Mouse (Mus musculus) myocyte (in vitro differentiated cells): Measurements from ENCODE around the gene Pla2g12a.

Source experiments
- CEBPB ChIP-seq: IDR thresholded peaks from 2 replicates; pipeline ENCODE4 v1.6.1; 2011; ENCODE audit warnings: mild to moderate bottlenecking, moderate library complexity; ENCODE audit not compliant: poor library complexity, insufficient read depth, severe bottlenecking
- E2F4 ChIP-seq: IDR thresholded peaks from one replicate; pipeline ENCODE4 v1.6.1; 2011; ENCODE audit warnings: mild to moderate bottlenecking, control low read depth, moderate library complexity; ENCODE audit not compliant: insufficient read depth
- MAX ChIP-seq: IDR thresholded peaks from one replicate; pipeline ENCODE4 v1.6.1; 2011; ENCODE audit warnings: low read depth, mild to moderate bottlenecking, control low read depth
- MYOD1 ChIP-seq, 3 experiments: IDR thresholded peaks; one replicate each; pipeline ENCODE4 v1.6.1; 2011; ENCODE audit warnings: control low read depth in 2 of 3, low read depth in 2 of 3, mild to moderate bottlenecking in 2 of 3, moderate library complexity in 1 of 3; ENCODE audit not compliant: insufficient read length in 2 of 3, control insufficient read depth in 1 of 3
- POLR2A ChIP-seq: IDR thresholded peaks from one replicate; pipeline ENCODE4 v1.6.1; 2011; ENCODE audit warnings: low read depth, mild to moderate bottlenecking, control low read depth, moderate library complexity; ENCODE audit not compliant: insufficient read length
- POLR2AphosphoS2 ChIP-seq: IDR thresholded peaks from one replicate; pipeline ENCODE4 v1.6.1; 2011; ENCODE audit warnings: low read depth, control low read depth; ENCODE audit not compliant: insufficient read length
- SRF ChIP-seq: IDR thresholded peaks from one replicate; pipeline ENCODE4 v1.6.1; 2011; ENCODE audit warnings: low read depth; ENCODE audit not compliant: control insufficient read depth, insufficient read length
- TCF3 ChIP-seq: IDR thresholded peaks from one replicate; pipeline ENCODE4 v1.6.1; 2011; ENCODE audit warnings: low read depth, control low read depth; ENCODE audit not compliant: insufficient read length
- USF1 ChIP-seq: IDR thresholded peaks from one replicate; pipeline ENCODE4 v1.6.1; 2011; ENCODE audit warnings: low read depth, mild to moderate bottlenecking, control low read depth, moderate library complexity

- no peak for TF ChIP-seq POLR2A
- TF ChIP-seq SRF: no peak
- TF ChIP-seq E2F4: no peak
- no peak for TF ChIP-seq POLR2AphosphoS2
- TF ChIP-seq MYOD1 (IDR thresholded peaks at IDR 0.05; ENCODE audit: control insufficient read depth in 1 of 3, insufficient read length in 2 of 3, low read depth in 2 of 3): no peak
- no peak for TF ChIP-seq MAX
- TF ChIP-seq USF1: no peak
- no peak for TF ChIP-seq TCF3
- TF ChIP-seq CEBPB: no peak
These were observed 47.8 kb upstream of the Pla2g12a start for GRCm38 (mm10) chr3:129830626-129831025.
